Mouse (Mus musculus) midbrain, embryonic 10.5 days (tissue): ENCODE measurements around the gene Loxl1. TPM values are rescaled to one million over a fixed set of nuclear protein-coding genes. Genes with fewer than 3 reads are reported as not detected.

Experiments used
- DNase-seq: peaks from one replicate; pipeline ENCODE4 v3.0.0-alpha.2; 2017; ENCODE audit warnings: low spot score
- H3K27ac ChIP-seq: fragments of 300-500 bp; sonication (generic); replicated peaks from 2 replicates; pipeline ENCODE4 v1.5.1; 2016; ENCODE audit warnings: mild to moderate bottlenecking
- H3K27me3 ChIP-seq: fragments of 300-500 bp; sonication (generic); 2 replicates; pipeline ENCODE4 v1.6.1; 2016; ENCODE audit warnings: low read depth, mild to moderate bottlenecking; ENCODE audit not compliant: poor library complexity, severe bottlenecking
- H3K36me3 ChIP-seq: fragments of 300-500 bp; sonication (generic); 2 replicates; pipeline ENCODE4 v1.6.1; 2016; ENCODE audit warnings: mild to moderate bottlenecking, moderate library complexity
- H3K4me1 ChIP-seq: fragments of 300-500 bp; sonication (generic); 2 replicates; pipeline ENCODE4 v1.6.1; 2016
- H3K4me3 ChIP-seq: fragments of 300-500 bp; sonication (generic); 2 replicates; pipeline ENCODE4 v1.5.1; 2016; ENCODE audit warnings: mild to moderate bottlenecking, moderate library complexity
- H3K9me3 ChIP-seq: fragments of 300-500 bp; sonication (generic); replicated peaks from 2 replicates; pipeline ENCODE4 v1.6.1; 2016; ENCODE audit warnings: mild to moderate bottlenecking
- WGBS: fragments of 180-500 bp; shearing (Covaris S2); methylation state at CpG from one replicate; pipeline ENCODE4 v1.1.7; 2016; 5-methylcytosine and 5-hydroxymethylcytosine counted together
- polyA plus RNA-seq: library from polyadenylated mRNA; unstranded; fragments of >200 nt; fragmentation: Nextera tagmentation; extraction: Ambion mirVana; gene quantifications from 2 replicates; pipeline ENCODE4 v1.2.1, GENCODE M21; 2016

Loxl1 gene
- polyA plus RNA-seq, 1 experiment from 2014 or later: 6.9 TPM

DNA sequence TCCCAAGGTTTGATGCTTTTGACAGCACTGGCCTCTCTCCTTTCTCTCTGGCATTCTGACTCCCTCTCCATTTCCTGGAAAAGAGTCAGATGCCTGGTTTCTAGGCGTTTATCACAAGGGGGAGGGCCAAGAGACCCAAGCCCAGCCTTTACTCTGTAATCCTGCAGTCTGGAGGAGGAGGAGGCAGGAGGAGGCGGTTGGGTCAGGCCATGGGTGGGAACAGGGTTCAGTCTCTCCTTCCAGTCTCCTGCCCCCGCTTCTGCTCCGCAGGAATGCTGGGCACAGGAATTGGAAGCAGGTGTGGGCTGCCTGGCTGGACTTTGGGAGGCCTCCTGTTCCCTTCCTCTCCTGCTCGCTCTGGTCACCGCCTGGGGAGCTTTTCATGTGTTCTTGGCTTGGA is 7.3 kb downstream of the Loxl1 start:
- no peaks in the 10 kb centered on the region for H3K9me3 ChIP-seq
- peaks cover 43% of the 10 kb centered on the region for H3K4me1 ChIP-seq
- 15% methylated on average over 6 of the region's 6 CpGs for WGBS
- H3K4me3 ChIP-seq: no peak overlapping the region
- no peaks in the 10 kb centered on the region for H3K36me3 ChIP-seq
- no peak for DNase-seq
- H3K27ac ChIP-seq: peak overlapping the region; percentile 7
- H3K27me3 ChIP-seq: peaks cover 16% of the 10 kb centered on the region

- Histone ChIP-seq H3K4me3 (no peak overlapping the region), H3K36me3 (no peaks in the 10 kb centered on the region), H3K9me3 (no peaks in the 10 kb centered on the region), H3K27me3 (no peaks in the 10 kb centered on the region), H3K27ac (0 out of 2 replicates have a peak overlapping the region, but pooled peaks have one; percentile 4), H3K4me1 (peaks cover 47% of the 10 kb centered on the region)
- DNase-seq: no peak
- 71% methylated on average over 8 of the region's 8 CpGs for WGBS
Observed at GRCm38 (mm10) chr9:58303599-58304271, 9.3 kb downstream of the Loxl1 start.

- H3K27ac ChIP-seq: peak overlapping the region; percentile 4; the same call in 1 of the 2 replicates
- no peaks in the 10 kb centered on the region for H3K27me3 ChIP-seq
- H3K9me3 ChIP-seq: no peaks in the 10 kb centered on the region
- DNase-seq: no peak
- no peaks in the 10 kb centered on the region for H3K36me3 ChIP-seq
- peaks cover 42% of the 10 kb centered on the region for H3K4me1 ChIP-seq
- 69% methylated on average over 5 of the region's 5 CpGs for WGBS
- H3K4me3 ChIP-seq: no peak overlapping the region
Observed at GRCm38 (mm10) chr9:58303115-58303514, 9.9 kb downstream of the Loxl1 start.

DNA sequence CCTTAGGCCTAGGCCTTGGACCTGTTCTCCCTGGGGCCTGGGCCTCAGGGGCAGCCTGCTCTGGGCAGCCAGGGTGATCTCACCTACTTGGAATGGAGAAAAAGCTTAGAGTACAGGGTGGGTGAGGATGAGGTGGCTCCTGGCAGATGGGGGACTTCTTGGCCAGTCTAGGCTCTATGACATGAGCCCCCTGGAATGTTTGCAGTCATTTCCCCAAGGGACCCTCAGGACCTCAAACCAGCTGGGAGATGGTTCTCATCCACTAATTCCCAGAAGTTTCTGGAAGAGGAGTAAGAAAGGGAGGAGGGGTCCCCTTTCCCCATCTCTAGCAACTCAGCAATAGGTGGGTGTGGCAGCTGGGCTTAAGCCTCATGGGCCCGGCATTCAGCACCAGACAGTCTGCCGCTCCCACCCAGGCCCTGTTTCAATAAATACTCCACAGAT is 13.6 kb downstream of the Loxl1 start:
- H3K9me3 ChIP-seq: no peaks in the 10 kb centered on the region
- WGBS: 50% methylated on average over 2 of the region's 2 CpGs
- DNase-seq: no peak
- H3K36me3 ChIP-seq: no peaks in the 10 kb centered on the region
- no peak overlapping the region for H3K4me3 ChIP-seq
- H3K27me3 ChIP-seq: no peaks in the 10 kb centered on the region
- H3K4me1 ChIP-seq: peaks cover 57% of the 10 kb centered on the region
- 0 out of 2 replicates have a peak overlapping the region, but pooled peaks have one; percentile 4 for H3K27ac ChIP-seq

GRCm38 (mm10) chr9:58297961-58298477 is 15.0 kb downstream of the Loxl1 start:
- H3K36me3 ChIP-seq: no peaks in the 10 kb centered on the region
- no peak for DNase-seq
- 85% methylated on average over 4 of the region's 4 CpGs for WGBS
- no peaks in the 10 kb centered on the region for H3K9me3 ChIP-seq
- H3K4me1 ChIP-seq: peaks cover 46% of the 10 kb centered on the region
- H3K27me3 ChIP-seq: no peaks in the 10 kb centered on the region
- H3K4me3 ChIP-seq: no peak overlapping the region
- peak overlapping the region; percentile 88; the same call in 1 of the 2 replicates for H3K27ac ChIP-seq

GRCm38 (mm10) chr9:58297065-58297464 is 15.9 kb downstream of the Loxl1 start:
- H3K4me1 ChIP-seq: peaks cover 45% of the 10 kb centered on the region
- no peak for DNase-seq
- 91% methylated on average over 6 of the region's 6 CpGs for WGBS
- H3K9me3 ChIP-seq: no peaks in the 10 kb centered on the region
- H3K27ac ChIP-seq: peak overlapping the region; percentile 88
- no peak overlapping the region for H3K4me3 ChIP-seq
- H3K27me3 ChIP-seq: no peaks in the 10 kb centered on the region
- no peaks in the 10 kb centered on the region for H3K36me3 ChIP-seq

DNA sequence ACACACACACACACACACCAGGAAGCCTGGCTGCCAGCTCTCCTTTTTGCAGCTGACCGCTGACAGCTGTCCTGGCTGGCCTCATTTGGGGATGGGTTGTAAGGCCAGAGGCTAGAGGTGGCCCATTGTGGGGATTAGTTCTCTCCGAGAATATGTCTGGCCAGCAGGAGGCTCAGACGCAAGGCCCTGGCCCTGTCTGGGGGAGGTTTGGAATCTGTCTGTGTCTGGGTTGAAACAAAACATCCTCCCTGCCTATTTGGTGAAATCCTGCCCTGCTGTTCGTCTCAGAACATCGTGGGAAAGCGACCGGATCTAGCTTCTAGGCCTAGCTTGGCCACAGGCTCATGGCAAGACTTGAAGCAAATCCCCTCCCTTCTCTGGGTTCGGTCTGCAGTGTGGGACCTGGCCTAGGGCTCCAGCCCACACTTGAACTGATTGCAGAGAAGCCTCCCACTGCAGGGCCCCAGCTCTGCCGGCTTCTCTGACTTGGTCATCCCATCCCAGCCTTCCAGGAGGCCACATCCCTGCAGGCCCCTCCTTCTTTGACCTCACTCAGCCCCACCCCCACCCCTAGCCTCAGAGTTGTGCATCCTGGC is 17.1 kb downstream of the Loxl1 start:
- Histone ChIP-seq H3K27me3 (no peaks in the 10 kb centered on the region), H3K4me3 (no peak overlapping the region), H3K4me1 (peaks cover 45% of the 10 kb centered on the region), H3K27ac (peak overlapping the region; percentile 88), H3K36me3 (no peaks in the 10 kb centered on the region), H3K9me3 (no peaks in the 10 kb centered on the region)
- 17% methylated on average over 9 of the region's 9 CpGs for WGBS
- DNase-seq: peak; percentile 71

- Histone ChIP-seq H3K27me3 (no peaks in the 10 kb centered on the region), H3K36me3 (no peaks in the 10 kb centered on the region), H3K27ac (peak overlapping the region; percentile 88), H3K9me3 (no peaks in the 10 kb centered on the region), H3K4me3 (no peak overlapping the region), H3K4me1 (peaks cover 45% of the 10 kb centered on the region)
- DNase-seq: no peak
- WGBS: 77% methylated on average over 3 of the region's 3 CpGs
Observed at GRCm38 (mm10) chr9:58295345-58295744, 17.6 kb downstream of the Loxl1 start.

- no peaks in the 10 kb centered on the region for H3K36me3 ChIP-seq
- H3K4me1 ChIP-seq: peaks cover 43% of the 10 kb centered on the region
- H3K27me3 ChIP-seq: no peaks in the 10 kb centered on the region
- no peak for DNase-seq
- 43% methylated on average over 7 of the region's 7 CpGs for WGBS
- no peaks in the 10 kb centered on the region for H3K9me3 ChIP-seq
- peak overlapping the region; percentile 88 for H3K27ac ChIP-seq
- no peak overlapping the region for H3K4me3 ChIP-seq
Observed at GRCm38 (mm10) chr9:58294527-58294926, 18.5 kb downstream of the Loxl1 start.

DNA sequence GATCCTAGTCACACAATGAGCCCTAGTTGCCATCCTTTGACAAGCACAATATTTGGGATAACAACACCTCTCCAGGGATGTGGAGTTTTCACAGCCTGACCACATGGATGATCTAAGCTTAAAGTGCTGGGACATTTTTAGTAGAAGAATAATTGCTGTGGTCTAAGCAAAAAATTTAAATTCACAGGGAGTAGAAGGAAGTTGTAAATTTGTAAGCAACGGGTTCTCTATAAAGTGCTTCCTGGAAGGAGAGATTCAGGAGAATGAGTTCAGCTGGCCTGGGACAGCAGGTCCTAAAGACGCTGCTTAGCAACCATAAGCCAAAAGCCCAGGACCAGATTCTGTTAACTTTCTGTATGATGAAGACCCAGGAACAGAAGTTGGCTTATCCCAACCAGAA is 23.1 kb downstream of the Loxl1 start:
- H3K4me3 ChIP-seq: no peak overlapping the region
- H3K9me3 ChIP-seq: no peaks in the 10 kb centered on the region
- no peaks in the 10 kb centered on the region for H3K27me3 ChIP-seq
- H3K27ac ChIP-seq: no peak overlapping the region
- H3K36me3 ChIP-seq: no peaks in the 10 kb centered on the region
- WGBS: 90% methylated on average over 2 of the region's 2 CpGs
- peaks cover 9% of the 10 kb centered on the region for H3K4me1 ChIP-seq
- DNase-seq: no peak

DNA sequence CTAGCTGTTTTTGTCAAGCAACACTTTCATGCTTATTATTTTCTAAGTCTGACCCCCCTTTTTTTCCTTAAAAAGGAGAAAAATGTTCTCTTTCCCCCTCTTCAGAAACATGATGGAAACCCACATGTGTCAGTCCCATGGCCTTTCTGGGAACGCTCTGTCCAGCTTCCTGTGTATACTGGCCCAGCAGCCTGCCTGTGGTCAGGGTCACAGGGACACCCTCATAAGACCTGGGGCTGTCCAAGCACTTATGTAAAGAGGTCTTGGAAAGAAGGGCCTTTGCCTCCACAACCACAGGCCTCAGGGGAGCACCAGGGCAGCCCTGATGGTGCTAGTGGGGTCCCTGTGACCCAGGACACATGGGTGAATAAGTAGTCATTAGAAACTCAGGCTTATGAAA is 23.9 kb downstream of the Loxl1 start:
- Histone ChIP-seq H3K27ac (no peak overlapping the region), H3K27me3 (no peaks in the 10 kb centered on the region), H3K36me3 (no peaks in the 10 kb centered on the region), H3K4me3 (no peak overlapping the region), H3K9me3 (no peaks in the 10 kb centered on the region), H3K4me1 (peaks cover under 1% of the 10 kb centered on the region)
- 83% methylated on average over 1 of the region's 1 CpGs for WGBS
- DNase-seq: no peak

DNA sequence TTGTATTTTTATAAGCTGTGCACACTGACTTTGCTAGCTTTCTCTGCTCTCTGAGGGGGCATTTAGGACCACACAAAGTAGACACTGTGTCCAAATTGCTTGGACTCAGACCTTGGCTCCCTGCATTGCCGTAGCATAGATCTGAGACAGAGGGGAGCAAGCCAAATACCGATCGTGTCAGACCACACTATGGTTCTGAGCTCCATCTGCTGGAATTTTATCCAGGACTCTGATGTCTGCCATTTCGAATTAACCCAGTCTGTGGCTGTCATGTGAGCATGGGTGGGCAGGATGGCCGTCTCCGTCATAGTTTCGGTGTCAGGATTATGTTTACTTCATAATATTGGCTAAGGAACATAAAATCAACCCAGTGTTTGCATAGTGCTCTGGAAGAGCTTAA is 29.6 kb downstream of the Loxl1 start:
- Histone ChIP-seq H3K9me3 (no peaks in the 10 kb centered on the region), H3K4me3 (no peak overlapping the region), H3K27me3 (no peaks in the 10 kb centered on the region), H3K27ac (no peak overlapping the region), H3K36me3 (no peaks in the 10 kb centered on the region), H3K4me1 (no peaks in the 10 kb centered on the region)
- no peak for DNase-seq
- 92% methylated on average over 7 of the region's 7 CpGs for WGBS

- Histone ChIP-seq H3K36me3 (no peaks in the 10 kb centered on the region), H3K4me1 (no peaks in the 10 kb centered on the region), H3K27me3 (no peaks in the 10 kb centered on the region), H3K4me3 (no peak overlapping the region), H3K9me3 (no peaks in the 10 kb centered on the region), H3K27ac (no peak overlapping the region)
- DNase-seq: peak; percentile 34
- 51% methylated on average over 3 of the region's 3 CpGs for WGBS
Observed at GRCm38 (mm10) chr9:58281597-58281996, 31.4 kb downstream of the Loxl1 start.
